Mouse (Mus musculus) forebrain, postnatal 0 days (tissue): Measurements from ENCODE around the gene Rap2a. TPM values are rescaled to one million over a fixed set of nuclear protein-coding genes. Genes with fewer than 3 reads are reported as not detected.

Experiments used
- ATAC-seq: fragments of 200-750 bp; cut with Nextera tagmentation; 2 replicates; pipeline ENCODE4 v1.8.0; 2017; ENCODE audit warnings: mild to moderate bottlenecking, moderate library complexity
- DNase-seq: peaks from one replicate; pipeline ENCODE4 v3.0.0-alpha.2; 2015
- H3K27ac ChIP-seq: fragments of 300-500 bp; sonication (generic); 2 replicates; pipeline ENCODE4 v1.5.1; 2014; ENCODE audit warnings: low read depth, mild to moderate bottlenecking, antibody characterized with exemption, low read length, moderate library complexity, mixed read lengths
- H3K27me3 ChIP-seq: fragments of 300-500 bp; sonication (generic); 2 replicates; pipeline ENCODE4 v1.6.1; 2014; ENCODE audit warnings: mild to moderate bottlenecking, low read length, mixed read lengths; ENCODE audit not compliant: insufficient read depth
- H3K36me3 ChIP-seq: fragments of 300-500 bp; sonication (generic); 2 replicates; pipeline ENCODE4 v1.6.1; 2014; ENCODE audit warnings: mild to moderate bottlenecking, moderate library complexity; ENCODE audit not compliant: insufficient read depth
- H3K4me1 ChIP-seq: fragments of 300-500 bp; sonication (generic); 2 replicates; pipeline ENCODE4 v1.6.1; 2014; ENCODE audit warnings: antibody characterized with exemption; ENCODE audit not compliant: insufficient read depth
- H3K4me2 ChIP-seq: fragments of 300-500 bp; sonication (generic); 2 replicates; pipeline ENCODE4 v1.6.1; 2014; ENCODE audit warnings: low read depth, mild to moderate bottlenecking, moderate library complexity
- H3K4me3 ChIP-seq: fragments of 300-500 bp; sonication (generic); 2 replicates; pipeline ENCODE4 v1.5.1; 2014; ENCODE audit warnings: low read depth, low read length, mixed read lengths
- H3K9ac ChIP-seq: fragments of 300-500 bp; sonication (generic); 2 replicates; pipeline ENCODE4 v1.6.1; 2014; ENCODE audit warnings: mild to moderate bottlenecking
- H3K9me3 ChIP-seq: fragments of 300-500 bp; sonication (generic); 2 replicates; pipeline ENCODE4 v1.6.1; 2016; ENCODE audit warnings: low read length
- CTCF ChIP-seq: sonication (generic); IDR thresholded peaks from 2 replicates; pipeline ENCODE4 v1.5.1; 2016; ENCODE audit warnings: antibody characterized with exemption, control low read depth, low read depth
- WGBS: fragments of 180-500 bp; shearing (Covaris S2); extraction: QIAGEN DNeasy Blood & Tissue Kit; methylation state at CpG from one replicate; pipeline ENCODE4 v1.1.7; 2014; 5-methylcytosine and 5-hydroxymethylcytosine counted together
- polyA plus RNA-seq: library from polyadenylated mRNA; unstranded; fragments of >200 nt; fragmentation: Nextera tagmentation; extraction: Ambion mirVana; gene quantifications from 2 replicates; pipeline ENCODE4 v1.2.1, GENCODE M21; 2015
- total RNA-seq: library from RNA; depleted of rRNA; stranded (reverse); fragments of >200 nt; gene quantifications from 2 replicates; pipeline ENCODE4 v1.2.3, GENCODE M21; 2014

The Rap2a gene
- total and polyA plus RNA-seq, 2 experiments from 2014 or later: 29.5 to 78.4 TPM

GRCm38 (mm10) chr14:120515376-120515775 lies 37.1 kb downstream of the Rap2a start:
- Histone ChIP-seq H3K9ac (no peak overlapping the region), H3K4me2 (no peak overlapping the region), H3K27ac (no peak overlapping the region), H3K36me3 (no peaks in the 10 kb centered on the region), H3K4me3 (no peak overlapping the region), H3K27me3 (no peaks in the 10 kb centered on the region), H3K4me1 (no peaks in the 10 kb centered on the region), H3K9me3 (no peaks in the 10 kb centered on the region)
- no peak for TF ChIP-seq CTCF
- WGBS: 44% methylated on average over 1 of the region's 1 CpGs
- no peak for ATAC-seq
- no peak for DNase-seq

- Histone ChIP-seq H3K4me3 (no peak overlapping the region), H3K4me2 (no peak overlapping the region), H3K9me3 (no peaks in the 10 kb centered on the region), H3K4me1 (no peaks in the 10 kb centered on the region), H3K27me3 (no peaks in the 10 kb centered on the region), H3K27ac (no peak overlapping the region), H3K36me3 (no peaks in the 10 kb centered on the region), H3K9ac (no peak overlapping the region)
- no peak for DNase-seq
- WGBS: 88% methylated on average over 5 of the region's 5 CpGs
- ATAC-seq: no peak
- TF ChIP-seq CTCF: no peak
Observed at GRCm38 (mm10) chr14:120518706-120519105, 40.5 kb downstream of the Rap2a start.

- DNase-seq: no peak
- no peaks in the 10 kb centered on the region for H3K27me3 ChIP-seq
- no peaks in the 10 kb centered on the region for H3K4me1 ChIP-seq
- no peak overlapping the region for H3K27ac ChIP-seq
- TF ChIP-seq CTCF: no peak
- WGBS: 83% methylated on average over 1 of the region's 1 CpGs
- H3K4me3 ChIP-seq: no peak overlapping the region
- H3K9me3 ChIP-seq: no peaks in the 10 kb centered on the region
- H3K9ac ChIP-seq: no peak overlapping the region
- H3K36me3 ChIP-seq: no peaks in the 10 kb centered on the region
- no peak overlapping the region for H3K4me2 ChIP-seq
- no peak for ATAC-seq
Observed at GRCm38 (mm10) chr14:120519921-120520320, 41.7 kb downstream of the Rap2a start.

- ATAC-seq (no peak), DNase-seq (no peak)
- Histone ChIP-seq H3K4me3 (no peak overlapping the region), H3K9ac (no peak overlapping the region), H3K4me1 (no peaks in the 10 kb centered on the region), H3K9me3 (no peaks in the 10 kb centered on the region), H3K36me3 (no peaks in the 10 kb centered on the region), H3K27me3 (no peaks in the 10 kb centered on the region), H3K4me2 (no peak overlapping the region), H3K27ac (no peak overlapping the region)
- 88% methylated on average over 3 of the region's 3 CpGs for WGBS
- no peak for TF ChIP-seq CTCF
Observed at GRCm38 (mm10) chr14:120520843-120521242, 42.6 kb downstream of the Rap2a start.

GRCm38 (mm10) chr14:120523296-120523695 lies 45.1 kb downstream of the Rap2a start:
- no peaks in the 10 kb centered on the region for H3K4me1 ChIP-seq
- no peaks in the 10 kb centered on the region for H3K27me3 ChIP-seq
- WGBS: 93% methylated on average over 5 of the region's 5 CpGs
- no peaks in the 10 kb centered on the region for H3K9me3 ChIP-seq
- no peaks in the 10 kb centered on the region for H3K36me3 ChIP-seq
- no peak for ATAC-seq
- H3K4me3 ChIP-seq: no peak overlapping the region
- no peak overlapping the region for H3K4me2 ChIP-seq
- no peak for DNase-seq
- H3K9ac ChIP-seq: no peak overlapping the region
- no peak overlapping the region for H3K27ac ChIP-seq
- TF ChIP-seq CTCF: no peak

GRCm38 (mm10) chr14:120525644-120526043 lies 47.4 kb downstream of the Rap2a start:
- no peak overlapping the region for H3K9ac ChIP-seq
- WGBS: 69% methylated on average over 2 of the region's 2 CpGs
- no peak overlapping the region for H3K4me3 ChIP-seq
- H3K4me2 ChIP-seq: no peak overlapping the region
- no peaks in the 10 kb centered on the region for H3K4me1 ChIP-seq
- H3K9me3 ChIP-seq: no peaks in the 10 kb centered on the region
- no peak overlapping the region for H3K27ac ChIP-seq
- no peak for DNase-seq
- TF ChIP-seq CTCF: no peak
- no peaks in the 10 kb centered on the region for H3K27me3 ChIP-seq
- no peaks in the 10 kb centered on the region for H3K36me3 ChIP-seq
- no peak for ATAC-seq

GRCm38 (mm10) chr14:120533301-120533700 lies 55.1 kb downstream of the Rap2a start:
- Histone ChIP-seq H3K4me2 (no peak overlapping the region), H3K27ac (no peak overlapping the region), H3K9me3 (no peaks in the 10 kb centered on the region), H3K27me3 (no peaks in the 10 kb centered on the region), H3K4me1 (no peaks in the 10 kb centered on the region), H3K4me3 (no peak overlapping the region), H3K36me3 (no peaks in the 10 kb centered on the region), H3K9ac (no peak overlapping the region)
- no peak for DNase-seq
- ATAC-seq: no peak
- WGBS: 95% methylated on average over 3 of the region's 3 CpGs
- TF ChIP-seq CTCF: no peak

GRCm38 (mm10) chr14:120534841-120535271 lies 56.6 kb downstream of the Rap2a start:
- H3K36me3 ChIP-seq: no peaks in the 10 kb centered on the region
- no peak for TF ChIP-seq CTCF
- no peak overlapping the region for H3K4me3 ChIP-seq
- H3K27ac ChIP-seq: no peak overlapping the region
- no peaks in the 10 kb centered on the region for H3K4me1 ChIP-seq
- no peak overlapping the region for H3K4me2 ChIP-seq
- ATAC-seq (no peak), DNase-seq (no peak)
- no peak overlapping the region for H3K9ac ChIP-seq
- WGBS: 64% methylated on average over 3 of the region's 3 CpGs
- H3K27me3 ChIP-seq: no peaks in the 10 kb centered on the region
- no peaks in the 10 kb centered on the region for H3K9me3 ChIP-seq
